Mouse (Mus musculus) left cerebral cortex, adult 18-20 months (tissue): ENCODE data around the gene Tmco5. TPM values are rescaled to one million over a fixed set of nuclear protein-coding genes. Genes with fewer than 3 reads are reported as not detected.

Source experiments
- DNase-seq, 2 experiments: peaks; one replicate each; pipeline ENCODE4 v3.0.0; 2021 to 2022; ENCODE audit warnings: low spot score in 2 of 2, mixed read lengths in 1 of 2
- long read RNA-seq, 2 experiments: library from polyadenylated mRNA; stranded (forward); transcript quantifications; one replicate each; pipeline ENCODE4 v2.0.0; 2021
- total RNA-seq, 2 experiments: library from RNA; stranded (reverse); gene quantifications; 2 replicates each; pipeline ENCODE4 v1.2.3; 2021

Tmco5 gene
- 1 to 10 TPM; 2.5 to 2.9 TPM for total RNA-seq
- long read RNA-seq, experiment 1 = 0 reads
- long read RNA-seq, experiment 2 = 0 reads

- DNase-seq = no peak
These were observed at the start of gene Tmco5 for GRCm38 (mm10) chr2:116878391-116878790. Gene Tmco5 (plus strand): TSS chr2:116878691.

GRCm38 (mm10) chr2:116831863-116832262 is 46.6 kb upstream of the Tmco5 start:
- DNase-seq = no peak

GRCm38 (mm10) chr2:116837829-116838228 is 40.7 kb upstream of the Tmco5 start:
- no peak for DNase-seq

GRCm38 (mm10) chr2:116838538-116839197 is 39.8 kb upstream of the Tmco5 start:
- DNase-seq = peak; percentile 46

- DNase-seq = no peak
These were observed 28.4 kb upstream of the Tmco5 start for GRCm38 (mm10) chr2:116849980-116850636.

- no peak for DNase-seq
These were observed 27.1 kb upstream of the Tmco5 start for GRCm38 (mm10) chr2:116851356-116851755.

GRCm38 (mm10) chr2:116852249-116852648 is 26.2 kb upstream of the Tmco5 start:
- no peak for DNase-seq

- no peak for DNase-seq
These were observed 19.8 kb upstream of the Tmco5 start for GRCm38 (mm10) chr2:116858703-116859102.

GRCm38 (mm10) chr2:116876955-116877615 is 1.4 kb upstream of the Tmco5 start:
- no peak for DNase-seq

- DNase-seq = no peak
These were observed 1.2 kb downstream of the Tmco5 start for GRCm38 (mm10) chr2:116879730-116880129.

GRCm38 (mm10) chr2:116893316-116893987 is 15.0 kb downstream of the Tmco5 start:
- no peak for DNase-seq

- DNase-seq = no peak
These were observed 15.5 kb downstream of the Tmco5 start for GRCm38 (mm10) chr2:116893988-116894363.

GRCm38 (mm10) chr2:116899615-116900272 is 21.3 kb downstream of the Tmco5 start:
- DNase-seq = peak; percentile 98 to 99

GRCm38 (mm10) chr2:116900273-116900843 is 21.9 kb downstream of the Tmco5 start:
- DNase-seq = no peak

- DNase-seq = peak in 1 of 2 experiments; percentile 44
These were observed 29.8 kb downstream of the Tmco5 start for GRCm38 (mm10) chr2:116908268-116908667.

GRCm38 (mm10) chr2:116912334-116913070 is 34.0 kb downstream of the Tmco5 start:
- no peak for DNase-seq

GRCm38 (mm10) chr2:116913677-116914405 is 35.4 kb downstream of the Tmco5 start:
- peak; percentile 71 to 82 for DNase-seq

GRCm38 (mm10) chr2:116914636-116915035 is 36.1 kb downstream of the Tmco5 start:
- DNase-seq = peak; percentile 53 to 56

GRCm38 (mm10) chr2:116918598-116918997 is 40.1 kb downstream of the Tmco5 start:
- no peak for DNase-seq
